Mouse (Mus musculus) adrenal gland, postnatal 25 days (tissue): ENCODE results near the gene a. TPM values are rescaled to one million over a fixed set of nuclear protein-coding genes. Genes with fewer than 3 reads are reported as not detected.

Experiments
- DNase-seq: peaks from one replicate; pipeline ENCODE4 v3.0.0; 2021; ENCODE audit warnings: mixed read lengths
- total RNA-seq: library from RNA; stranded (reverse); gene quantifications from 2 replicates; pipeline ENCODE4 v1.2.3, GENCODE M21; 2021

a gene
- total RNA-seq, 1 experiment from 2014 or later, result not detected

- peak; percentile 20 for DNase-seq
These were observed 308.2 kb downstream of the a start for GRCm38 (mm10) chr2:155099421-155099820.

GRCm38 (mm10) chr2:155099994-155100795, 309.0 kb downstream of the a start:
- no peak for DNase-seq

Other genes starting within 250 kb of the a start
- gene 1700003F12Rik, start 244.3 kb upstream of the a start, total RNA-seq, result not detected in 2 replicates
- 0.21 TPM in 1 of 2 replicates, not detected in the other for gene Actl10, start 239.6 kb upstream of the a start, total RNA-seq
- 2.0 and 2.1 TPM in 2 replicates for gene Necab3, start 232.5 kb upstream of the a start, total RNA-seq
- gene E2f1, start 221.5 kb upstream of the a start, total RNA-seq, result 11.2 and 13.2 TPM in 2 replicates
- 32.7 and 34.3 TPM in 2 replicates for gene Pxmp4, start 187.7 kb upstream of the a start, total RNA-seq
- gene Zfp341, start 178.1 kb upstream of the a start, total RNA-seq, result 3.3 and 3.6 TPM in 2 replicates
- 1.2 TPM in 1 of 2 replicates, not detected in the other for gene 4930519P11Rik, start 178.0 kb upstream of the a start, total RNA-seq
- 221 and 247 TPM in 2 replicates for gene Chmp4b, start 139.7 kb upstream of the a start, total RNA-seq
- gene Gm14214, start 21.4 kb upstream of the a start, total RNA-seq, result not detected in 2 replicates
- gene Raly, start 306 bp upstream of the a start, total RNA-seq, result 196 and 201 TPM in 2 replicates
- gene Eif2s2, start 101.5 kb downstream of the a start, total RNA-seq, result 107 and 151 TPM in 2 replicates
- 13.0 and 13.4 TPM in 2 replicates for gene Gm14226, start 226.9 kb downstream of the a start, total RNA-seq